Mouse (Mus musculus): ENCODE data around the gene Mul1. TPM values are rescaled to one million over a fixed set of nuclear protein-coding genes. Genes with fewer than 3 reads are reported as not detected.

Mul1 gene
- polyA plus RNA-seq, 1 experiment from 2014 or later, result 25.7 TPM

DNA sequence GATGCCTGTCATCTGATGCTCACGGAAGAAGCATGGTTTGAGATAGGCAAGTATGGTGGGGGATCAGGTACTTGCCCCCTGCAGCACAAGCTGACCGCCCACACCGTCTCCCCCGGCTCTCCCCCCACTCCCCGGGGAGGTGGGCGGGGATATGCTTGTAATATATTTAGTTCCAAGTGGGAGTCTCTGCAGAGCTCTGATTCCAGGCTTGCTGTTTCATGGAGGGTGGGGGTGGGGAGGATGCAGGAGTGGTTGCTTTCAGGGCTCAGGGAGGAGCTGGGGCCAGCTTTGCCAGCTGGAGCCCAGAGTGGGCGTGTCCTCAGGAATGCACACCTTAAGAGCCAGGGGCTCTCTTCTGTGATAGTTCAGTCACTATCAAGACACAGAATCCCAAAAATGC lies 34.6 kb downstream of the Mul1 start:
- Histone ChIP-seq H3K27me3 (replicated peaks) (no peaks in the 10 kb centered on the region), H3K27ac (peak overlapping the region; percentile 48; the same call in 1 of the 2 replicates), H3K36me3 (no peaks in the 10 kb centered on the region), H3K9me3 (no peaks in the 10 kb centered on the region), H3K9ac (no peak overlapping the region), H3K4me1 (replicated peaks) (peaks cover 40% of the 10 kb centered on the region), H3K4me2 (replicated peaks) (peak overlapping the region; percentile 39), H3K4me3 (replicated peaks) (no peak overlapping the region)
- WGBS, result 13% methylated on average over 7 of the region's 7 CpGs
- peak; percentile 10; the same call in 1 of the 2 replicates for ATAC-seq

DNA sequence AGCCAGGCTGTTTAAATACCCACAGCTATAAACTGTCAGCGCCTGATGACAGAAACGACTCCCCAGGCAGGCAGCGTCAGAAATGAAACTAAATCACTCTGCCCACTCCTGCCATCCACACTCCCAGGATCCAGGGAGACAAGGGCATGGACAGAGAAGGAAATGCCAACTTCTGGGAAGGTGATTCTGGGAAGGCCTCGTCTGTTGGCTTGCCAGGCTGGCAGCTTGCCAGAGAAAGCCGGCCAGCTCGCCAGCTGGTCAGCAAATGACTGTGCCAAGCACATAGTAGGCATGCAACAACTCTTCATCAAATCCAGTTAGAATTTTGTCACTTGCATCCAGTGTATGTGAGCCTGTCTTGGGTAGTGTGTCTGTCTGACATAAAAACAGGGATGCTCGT lies 36.8 kb downstream of the Mul1 start:
- H3K4me3 ChIP-seq (replicated peaks), result no peak overlapping the region
- 0 out of 2 replicates have a peak overlapping the region, but pooled peaks have one; percentile 13 for H3K27ac ChIP-seq
- no peak for ATAC-seq
- H3K27me3 ChIP-seq (replicated peaks), result no peaks in the 10 kb centered on the region
- WGBS, result 39% methylated on average over 7 of the region's 7 CpGs
- no peaks in the 10 kb centered on the region for H3K9me3 ChIP-seq
- H3K4me1 ChIP-seq (replicated peaks), result peaks cover 24% of the 10 kb centered on the region
- H3K4me2 ChIP-seq (replicated peaks), result 0 out of 2 replicates have a peak overlapping the region, but pooled peaks have one; percentile 12
- H3K36me3 ChIP-seq, result no peaks in the 10 kb centered on the region
- no peak overlapping the region for H3K9ac ChIP-seq

DNA sequence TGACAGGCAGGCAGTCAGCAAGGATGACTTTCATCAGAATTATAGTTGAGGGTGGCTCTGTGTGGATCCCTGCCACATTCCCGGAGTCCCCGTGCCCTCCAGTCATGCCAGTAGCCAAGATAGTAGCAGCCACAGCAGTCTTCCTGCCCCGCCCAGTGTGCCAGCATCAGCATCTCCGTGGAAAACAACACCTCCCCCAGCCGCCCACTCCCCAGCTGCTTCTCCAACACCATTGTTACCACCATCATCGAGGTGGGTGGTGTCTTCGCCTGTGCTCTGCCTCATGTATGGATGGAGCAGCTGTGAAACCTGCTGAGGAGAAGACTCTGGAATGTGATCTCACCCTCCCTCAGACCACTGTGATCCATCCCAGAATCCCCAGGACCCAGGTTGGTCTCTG lies 45.1 kb downstream of the Mul1 start:
- H3K4me1 ChIP-seq (replicated peaks), result 0 out of 2 replicates have a peak, but pooled peaks cover 5% of the 10 kb centered on the region
- no peak overlapping the region for H3K4me2 ChIP-seq (replicated peaks)
- H3K27ac ChIP-seq, result no peak overlapping the region
- no peaks in the 10 kb centered on the region for H3K9me3 ChIP-seq
- no peak for ATAC-seq
- no peak overlapping the region for H3K4me3 ChIP-seq (replicated peaks)
- no peak overlapping the region for H3K9ac ChIP-seq
- no peaks in the 10 kb centered on the region for H3K36me3 ChIP-seq
- WGBS, result 78% methylated on average over 7 of the region's 7 CpGs
- H3K27me3 ChIP-seq (replicated peaks), result no peaks in the 10 kb centered on the region

DNA sequence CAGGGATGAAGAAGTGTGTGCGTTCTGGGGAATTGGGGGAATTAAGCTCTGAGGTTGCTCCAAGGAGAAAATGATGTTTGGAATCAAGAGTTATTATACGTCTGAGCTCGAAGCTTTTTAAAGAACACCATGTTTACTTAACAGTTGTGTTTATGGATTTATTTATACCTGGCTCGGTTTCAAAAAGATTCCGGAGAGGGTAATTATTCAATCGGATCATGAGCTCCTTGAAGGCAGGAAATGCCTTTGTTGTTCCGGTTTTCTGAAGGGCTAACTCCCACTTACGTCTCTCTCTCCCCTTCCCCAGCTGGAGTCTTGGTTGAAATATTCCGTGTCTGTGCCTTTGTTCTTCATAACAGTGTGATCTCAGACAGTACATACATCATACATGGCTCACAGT lies 46.5 kb downstream of the Mul1 start:
- Histone ChIP-seq H3K4me3 (replicated peaks) (no peak overlapping the region), H3K36me3 (no peaks in the 10 kb centered on the region), H3K27ac (no peak overlapping the region), H3K9me3 (no peaks in the 10 kb centered on the region), H3K4me1 (replicated peaks) (0 out of 2 replicates have a peak, but pooled peaks cover 6% of the 10 kb centered on the region), H3K9ac (no peak overlapping the region), H3K27me3 (replicated peaks) (no peaks in the 10 kb centered on the region), H3K4me2 (replicated peaks) (no peak overlapping the region)
- WGBS, result 20% methylated on average over 9 of the region's 9 CpGs
- no peak for ATAC-seq

DNA sequence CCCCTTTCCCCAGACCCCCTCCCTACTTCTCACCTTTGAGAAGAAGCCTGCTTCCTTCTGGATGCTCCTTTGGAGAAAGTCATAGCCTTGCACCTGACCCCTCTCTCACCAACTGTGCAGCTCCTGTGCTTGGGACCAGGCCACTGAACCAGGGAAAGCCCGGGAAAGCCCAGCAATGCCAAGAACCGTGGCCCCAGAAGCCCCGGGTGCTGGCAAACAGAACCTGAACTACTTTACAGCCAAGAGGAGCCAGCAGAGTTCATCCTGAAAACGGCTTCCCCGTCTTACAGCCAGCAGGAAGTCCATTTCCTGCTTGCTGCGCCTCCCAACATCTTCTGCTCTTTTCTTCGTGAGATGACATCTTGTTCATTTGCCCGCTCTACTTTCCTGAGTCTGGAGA lies 48.2 kb downstream of the Mul1 start:
- Histone ChIP-seq H3K27ac (no peak overlapping the region), H3K9me3 (no peaks in the 10 kb centered on the region), H3K9ac (no peak overlapping the region), H3K4me1 (replicated peaks) (0 out of 2 replicates have a peak, but pooled peaks cover 5% of the 10 kb centered on the region), H3K36me3 (no peaks in the 10 kb centered on the region), H3K27me3 (replicated peaks) (no peaks in the 10 kb centered on the region), H3K4me2 (replicated peaks) (no peak overlapping the region), H3K4me3 (replicated peaks) (no peak overlapping the region)
- no peak for ATAC-seq
- WGBS, result 60% methylated on average over 8 of the region's 8 CpGs

DNA sequence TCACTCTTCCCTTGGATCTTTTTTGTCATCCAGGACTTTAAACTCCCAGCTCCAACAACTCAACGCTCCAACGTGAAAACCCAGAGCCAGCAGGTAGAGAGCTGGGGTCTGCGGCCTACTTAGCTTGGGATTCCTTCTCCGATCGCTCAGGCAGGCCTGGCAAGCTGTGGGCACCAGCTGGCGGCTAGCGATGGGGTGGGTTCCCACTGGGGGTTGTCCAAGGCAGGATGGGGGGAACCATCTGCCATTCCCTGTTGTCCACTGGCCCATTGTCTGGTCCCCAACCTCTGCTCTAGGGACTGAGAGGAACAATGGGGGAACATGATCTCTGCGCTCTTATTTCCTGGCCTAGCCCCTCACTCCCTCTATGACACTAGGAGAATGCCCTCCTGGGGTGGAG lies 53.8 kb downstream of the Mul1 start:
- peaks cover 6% of the 10 kb centered on the region; the same call in 1 of the 2 replicates for H3K4me1 ChIP-seq (replicated peaks)
- no peak overlapping the region for H3K4me3 ChIP-seq (replicated peaks)
- H3K27ac ChIP-seq, result no peak overlapping the region
- no peak for ATAC-seq
- WGBS, result 72% methylated on average over 8 of the region's 8 CpGs
- H3K9me3 ChIP-seq, result no peaks in the 10 kb centered on the region
- no peaks in the 10 kb centered on the region for H3K36me3 ChIP-seq
- no peak overlapping the region for H3K4me2 ChIP-seq (replicated peaks)
- H3K9ac ChIP-seq, result no peak overlapping the region
- no peaks in the 10 kb centered on the region for H3K27me3 ChIP-seq (replicated peaks)

DNA sequence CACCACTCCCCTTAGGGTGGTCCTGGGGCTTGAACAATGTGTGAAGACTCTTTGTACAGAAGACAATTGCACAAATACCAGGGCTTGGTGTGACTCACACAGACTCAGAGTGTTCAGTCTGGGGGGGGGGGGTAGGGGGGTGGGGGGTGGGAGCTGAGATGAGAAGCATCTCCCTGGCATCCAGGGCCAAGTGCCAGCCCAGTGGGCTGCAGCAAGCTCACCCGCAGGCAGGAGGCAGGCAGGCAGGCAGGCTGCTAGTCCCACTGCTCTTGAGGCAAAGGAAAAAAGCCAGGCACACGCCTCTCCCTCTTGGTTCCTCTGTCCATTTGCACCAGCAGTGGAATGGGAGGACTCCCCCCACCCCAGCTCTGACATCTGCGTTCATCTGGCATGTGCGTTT lies 56.6 kb downstream of the Mul1 start:
- Histone ChIP-seq H3K27ac (no peak overlapping the region), H3K4me1 (replicated peaks) (peaks cover 28% of the 10 kb centered on the region), H3K9me3 (no peaks in the 10 kb centered on the region), H3K4me2 (replicated peaks) (no peak overlapping the region), H3K36me3 (no peaks in the 10 kb centered on the region), H3K4me3 (replicated peaks) (no peak overlapping the region), H3K27me3 (replicated peaks) (no peaks in the 10 kb centered on the region), H3K9ac (no peak overlapping the region)
- WGBS, result 72% methylated on average over 4 of the region's 4 CpGs
- no peak for ATAC-seq

Other genes starting within 250 kb of the Mul1 start
- gene Hp1bp3, start 218.4 kb upstream of the Mul1 start, polyA plus RNA-seq (2015; fragmentation: Nextera tagmentation; extraction: Ambion mirVana), result 110 and 129 TPM in 2 replicates
- gene Sh2d5, start 184.3 kb upstream of the Mul1 start, polyA plus RNA-seq (2015; fragmentation: Nextera tagmentation; extraction: Ambion mirVana), result 0.62 and 0.69 TPM in 2 replicates
- gene Kif17, start 184.2 kb upstream of the Mul1 start, polyA plus RNA-seq (2015; fragmentation: Nextera tagmentation; extraction: Ambion mirVana), result 0.83 and 0.95 TPM in 2 replicates
- 379 and 414 TPM in 2 replicates for gene Ddost, start 129.9 kb upstream of the Mul1 start, polyA plus RNA-seq (2015; fragmentation: Nextera tagmentation; extraction: Ambion mirVana)
- 35.9 and 36.1 TPM in 2 replicates for gene Pink1, start 108.4 kb upstream of the Mul1 start, polyA plus RNA-seq (2015; fragmentation: Nextera tagmentation; extraction: Ambion mirVana)
- gene Cda, start 66.7 kb upstream of the Mul1 start, polyA plus RNA-seq (2015; fragmentation: Nextera tagmentation; extraction: Ambion mirVana), result 26.5 and 30.5 TPM in 2 replicates
- 0.05 TPM in 1 of 2 replicates, not detected in the other for gene Fam43b, start 38.1 kb upstream of the Mul1 start, polyA plus RNA-seq (2015; fragmentation: Nextera tagmentation; extraction: Ambion mirVana)
- gene Camk2n1, start 19.6 kb downstream of the Mul1 start, polyA plus RNA-seq (2015; fragmentation: Nextera tagmentation; extraction: Ambion mirVana), result 4.8 and 5.5 TPM in 2 replicates
- 0.19 and 0.28 TPM in 2 replicates for gene Vwa5b1, start 201.2 kb downstream of the Mul1 start, polyA plus RNA-seq (2015; fragmentation: Nextera tagmentation; extraction: Ambion mirVana)

All from intestine, embryonic 15.5 days (tissue).